Mouse (Mus musculus): ENCODE measurements around the gene Gpr107. TPM values are rescaled to one million over a fixed set of nuclear protein-coding genes. Genes with fewer than 3 reads are reported as not detected.

Gpr107 gene
- total and polyA plus RNA-seq, 3 experiments: 16.4 to 18.3 TPM; not detected in 1

DNA sequence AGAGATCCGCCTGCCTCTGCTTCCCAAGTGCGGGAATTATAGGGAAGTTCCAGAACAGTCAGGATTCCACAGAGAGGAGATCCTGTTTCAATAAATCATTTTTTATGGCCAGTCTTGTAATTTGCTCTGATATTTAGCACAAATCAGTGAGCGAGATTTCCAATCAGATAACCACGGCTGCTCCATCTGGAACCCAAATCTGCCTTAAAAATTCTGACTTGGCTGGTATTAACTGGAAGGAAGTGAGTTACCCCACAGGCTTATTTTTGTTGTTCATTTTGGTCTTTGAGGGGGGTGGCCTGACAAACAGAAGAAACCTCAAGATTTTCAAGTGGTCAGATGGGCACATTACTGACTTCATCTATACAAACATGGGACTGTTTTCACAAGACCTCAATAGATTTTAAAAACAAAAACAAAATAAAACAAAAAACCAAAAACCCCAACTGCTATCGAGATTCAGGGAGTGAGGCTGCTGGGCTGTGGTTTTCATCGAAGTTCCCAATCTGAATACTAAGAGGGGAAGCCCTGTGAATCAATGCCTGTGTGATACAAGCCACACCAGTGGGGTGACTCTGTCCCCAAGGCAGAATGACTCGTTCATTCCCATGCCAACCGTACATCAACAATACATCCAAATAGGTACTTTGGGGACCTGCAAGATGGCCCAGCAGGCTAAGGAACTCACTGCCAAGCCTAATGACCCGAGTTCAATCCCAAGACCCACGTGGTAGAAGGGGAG lies 33.3 kb upstream of the Gpr107 start:
- H3K4me1 ChIP-seq (ENCODE audit: control insufficient read depth in 1 of 2, insufficient read depth in 2 of 2, low read length in 2 of 2): peaks cover 7 to 18% of the 10 kb centered on the region in 2 experiments; a peak in 3 of 4 replicates

DNA sequence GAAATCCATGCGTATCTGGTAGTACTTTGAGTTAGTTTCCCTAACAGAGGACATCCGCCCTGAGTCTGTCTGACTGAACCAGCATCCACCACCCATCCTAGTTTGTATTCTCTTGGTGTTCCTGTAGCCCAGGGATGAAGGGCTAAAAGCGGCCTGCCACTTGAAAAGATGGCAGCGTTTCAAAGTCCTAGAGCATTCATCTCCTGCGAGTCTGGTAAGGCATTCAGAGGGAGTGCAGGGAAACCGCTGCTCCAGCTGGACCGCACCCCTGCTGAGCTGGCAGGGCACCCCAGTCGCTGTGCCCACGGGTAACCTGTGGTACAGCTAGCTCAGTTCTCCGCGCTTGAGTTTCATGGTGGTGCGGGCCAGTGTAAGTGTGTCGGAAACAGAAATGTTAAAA lies 32.3 kb upstream of the Gpr107 start:
- Histone ChIP-seq H3K27ac (ENCODE audit: control insufficient read depth, low read depth, low read length) (no peak overlapping the region), H3K4me3 (ENCODE audit: control insufficient read depth in 1 of 2, insufficient read depth in 1 of 2, low read depth in 2 of 2, low read length in 2 of 2) (no peak overlapping the region), H3K27me3 (ENCODE audit: control insufficient read depth in 1 of 2, insufficient read depth in 2 of 2, low read length in 2 of 2) (no peaks in the 10 kb centered on the region), H3K9ac (ENCODE audit: control insufficient read depth, low read depth, low read length, poor library complexity, severe bottlenecking) (no peak overlapping the region), H3K79me2 (ENCODE audit: control insufficient read depth, insufficient read depth, low read length, poor library complexity) (no peaks in the 10 kb centered on the region), H3K36me3 (ENCODE audit: control insufficient read depth in 1 of 2, insufficient read depth in 2 of 2, low read length in 2 of 2) (peaks cover 0 to 9% of the 10 kb centered on the region in 2 experiments; a peak in 2 of 4 replicates), H3K4me1 (ENCODE audit: control insufficient read depth in 1 of 2, insufficient read depth in 2 of 2, low read length in 2 of 2) (peaks cover 5 to 10% of the 10 kb centered on the region in 2 experiments; a peak in 3 of 4 replicates), H3K9me3 (replicated peaks; ENCODE audit: insufficient read depth, low read length) (no peaks in the 10 kb centered on the region)
- no peak for TF ChIP-seq SMC3 (IDR thresholded peaks at IDR 0.05; ENCODE audit: low read depth, low read length)
- no peak for TF ChIP-seq JUND (IDR thresholded peaks at IDR 0.05; ENCODE audit: low read depth, low read length)
- TF ChIP-seq MAZ (IDR thresholded peaks at IDR 0.05; ENCODE audit: low read depth, low read length): no peak
- no peak for TF ChIP-seq MYC (IDR thresholded peaks at IDR 0.05; ENCODE audit: low read depth, low read length)
- no peak for TF ChIP-seq HCFC1 (IDR thresholded peaks at IDR 0.05; ENCODE audit: low read depth, low read length)
- TF ChIP-seq MAX (IDR thresholded peaks at IDR 0.05; ENCODE audit: low read length): no peak
- TF ChIP-seq NRF1 (IDR thresholded peaks at IDR 0.05; ENCODE audit: insufficient read depth, low read depth, low read length, poor library complexity, severe bottlenecking): no peak
- no peak for TF ChIP-seq UBTF (IDR thresholded peaks at IDR 0.05; ENCODE audit: borderline replicate concordance, insufficient read depth, low read depth, low read length)
- TF ChIP-seq TBP (IDR thresholded peaks at IDR 0.05; ENCODE audit: low read depth, low read length): no peak
- no peak for TF ChIP-seq RCOR1 (IDR thresholded peaks at IDR 0.05; ENCODE audit: low read depth, low read length)
- TF ChIP-seq TCF12 (IDR thresholded peaks at IDR 0.05; ENCODE audit: low read depth, low read length): no peak
- no peak for TF ChIP-seq ETS1 (IDR thresholded peaks at IDR 0.05; ENCODE audit: low read depth, low read length)
- TF ChIP-seq MEF2A (IDR thresholded peaks at IDR 0.05; ENCODE audit: extremely low read depth, insufficient replicate concordance, low read depth, low read length, poor library complexity, severe bottlenecking): no peak
- no peak for TF ChIP-seq MAFK (IDR thresholded peaks at IDR 0.05; ENCODE audit: borderline replicate concordance, low read depth, low read length)
- no peak for TF ChIP-seq USF1 (IDR thresholded peaks at IDR 0.05; ENCODE audit: low read depth, low read length)
- TF ChIP-seq CHD2 (IDR thresholded peaks at IDR 0.05; ENCODE audit: low read length): no peak
- no peak for TF ChIP-seq MYB (IDR thresholded peaks at IDR 0.05; ENCODE audit: low read depth, low read length)
- TF ChIP-seq POLR2AphosphoS5 (IDR thresholded peaks at IDR 0.05; ENCODE audit: borderline replicate concordance, low read depth, low read length): no peak
- DNase-seq (ENCODE audit: low read depth, low spot score): no peak

More for the DNA sequence above, 33.3 kb upstream of the Gpr107 start:
- Histone ChIP-seq H3K27me3 (ENCODE audit: control insufficient read depth in 1 of 2, insufficient read depth in 2 of 2, low read length in 2 of 2) (no peaks in the 10 kb centered on the region), H3K79me2 (ENCODE audit: control insufficient read depth, insufficient read depth, low read length, poor library complexity) (no peaks in the 10 kb centered on the region), H3K9ac (ENCODE audit: control insufficient read depth, low read depth, low read length, poor library complexity, severe bottlenecking) (no peak overlapping the region), H3K4me3 (ENCODE audit: control insufficient read depth in 1 of 2, insufficient read depth in 1 of 2, low read depth in 2 of 2, low read length in 2 of 2) (no peak overlapping the region), H3K27ac (ENCODE audit: control insufficient read depth, low read depth, low read length) (no peak overlapping the region), H3K9me3 (replicated peaks; ENCODE audit: insufficient read depth, low read length) (no peaks in the 10 kb centered on the region), H3K36me3 (ENCODE audit: control insufficient read depth in 1 of 2, insufficient read depth in 2 of 2, low read length in 2 of 2) (peaks cover 0 to 18% of the 10 kb centered on the region in 2 experiments; a peak in 2 of 4 replicates)
- DNase-seq (ENCODE audit: low read depth, low spot score): no peak
- no peak for TF ChIP-seq MYB (IDR thresholded peaks at IDR 0.05; ENCODE audit: low read depth, low read length)
- TF ChIP-seq RCOR1 (IDR thresholded peaks at IDR 0.05; ENCODE audit: low read depth, low read length): peak; percentile 37
- no peak for TF ChIP-seq MAX (IDR thresholded peaks at IDR 0.05; ENCODE audit: low read length)
- TF ChIP-seq NRF1 (IDR thresholded peaks at IDR 0.05; ENCODE audit: insufficient read depth, low read depth, low read length, poor library complexity, severe bottlenecking): no peak
- no peak for TF ChIP-seq MEF2A (IDR thresholded peaks at IDR 0.05; ENCODE audit: extremely low read depth, insufficient replicate concordance, low read depth, low read length, poor library complexity, severe bottlenecking)
